Mouse (Mus musculus) heart, embryonic 16.5 days (tissue): ENCODE measurements around the gene Unc5cl. TPM values are rescaled to one million over a fixed set of nuclear protein-coding genes. Genes with fewer than 3 reads are reported as not detected.

Experiments
- ATAC-seq: fragments of 200-750 bp; cut with Nextera tagmentation; replicated peaks from 2 replicates; pipeline ENCODE4 v1.8.0; 2017; ENCODE audit warnings: moderate number of reproducible peaks; ENCODE audit not compliant: insufficient read depth, low FRiP score; ENCODE audit errors: extremely low read depth
- H3K27ac ChIP-seq: fragments of 300-500 bp; sonication (generic); 2 replicates; pipeline ENCODE4 v1.5.1; 2014; ENCODE audit warnings: mild to moderate bottlenecking, low read length, control low read depth, moderate library complexity
- H3K27me3 ChIP-seq: fragments of 300-500 bp; sonication (generic); 2 replicates; pipeline ENCODE4 v1.6.1; 2014; ENCODE audit warnings: low read length, mixed read lengths; ENCODE audit not compliant: control insufficient read depth, insufficient read depth
- H3K36me3 ChIP-seq: fragments of 300-500 bp; sonication (generic); 2 replicates; pipeline ENCODE4 v1.6.1; 2014; ENCODE audit not compliant: control insufficient read depth, insufficient read depth
- H3K4me1 ChIP-seq: fragments of 300-500 bp; sonication (generic); 2 replicates; pipeline ENCODE4 v1.6.1; 2014; ENCODE audit warnings: low read length, mixed read lengths; ENCODE audit not compliant: control insufficient read depth, insufficient read depth
- H3K4me2 ChIP-seq: fragments of 300-500 bp; sonication (generic); 2 replicates; pipeline ENCODE4 v1.6.1; 2014; ENCODE audit warnings: low read depth, mild to moderate bottlenecking, control low read depth, low read length
- H3K4me3 ChIP-seq: fragments of 300-500 bp; sonication (generic); 2 replicates; pipeline ENCODE4 v1.5.1; 2014; ENCODE audit warnings: mild to moderate bottlenecking, control low read depth, low read length
- H3K9ac ChIP-seq: fragments of 300-500 bp; sonication (generic); 2 replicates; pipeline ENCODE4 v1.6.1; 2014; ENCODE audit warnings: low read length, control low read depth
- H3K9me3 ChIP-seq: fragments of 300-500 bp; sonication (generic); replicated peaks from 2 replicates; pipeline ENCODE4 v1.6.1; 2016; ENCODE audit warnings: low read length; ENCODE audit not compliant: control insufficient read depth
- WGBS: fragments of 180-500 bp; shearing (Covaris S2); extraction: QIAGEN DNeasy Blood & Tissue Kit; methylation state at CpG from one replicate; pipeline ENCODE4 v1.1.7; 2014; 5-methylcytosine and 5-hydroxymethylcytosine counted together
- polyA plus RNA-seq: library from polyadenylated mRNA; unstranded; fragments of >200 nt; fragmentation: Nextera tagmentation; extraction: Ambion mirVana; gene quantifications from 2 replicates; pipeline ENCODE4 v1.2.1, GENCODE M21; 2015

The Unc5cl gene
- polyA plus RNA-seq, 1 experiment from 2014 or later = 2.0 TPM

- ATAC-seq = no peak
- no peaks in the 10 kb centered on the region for H3K36me3 ChIP-seq
- WGBS = 79% methylated on average over 10 of the region's 10 CpGs
Observed at GRCm38 (mm10) chr17:48479952-48480351, 25.3 kb downstream of the Unc5cl start.

GRCm38 (mm10) chr17:48483764-48484163 lies 29.1 kb downstream of the Unc5cl start:
- H3K9ac ChIP-seq = no peak overlapping the region
- WGBS = 69% methylated on average over 5 of the region's 5 CpGs
- ATAC-seq = no peak

More at GRCm38 (mm10) chr17:48479952-48480351, 25.3 kb downstream of the Unc5cl start:
- Histone ChIP-seq H3K9me3 (no peaks in the 10 kb centered on the region), H3K27ac (no peak overlapping the region), H3K9ac (no peak overlapping the region), H3K27me3 (no peaks in the 10 kb centered on the region), H3K4me3 (no peak overlapping the region), H3K4me1 (no peaks in the 10 kb centered on the region), H3K4me2 (no peak overlapping the region)

GRCm38 (mm10) chr17:48484191-48484590 lies 29.5 kb downstream of the Unc5cl start:
- ATAC-seq = no peak
- H3K9ac ChIP-seq = no peak overlapping the region
- WGBS = 76% methylated on average over 5 of the region's 5 CpGs
- H3K27me3 ChIP-seq = no peaks in the 10 kb centered on the region
- no peak overlapping the region for H3K4me3 ChIP-seq
- no peaks in the 10 kb centered on the region for H3K9me3 ChIP-seq
- no peak overlapping the region for H3K27ac ChIP-seq
- no peaks in the 10 kb centered on the region for H3K4me1 ChIP-seq
- H3K4me2 ChIP-seq = no peak overlapping the region
- no peaks in the 10 kb centered on the region for H3K36me3 ChIP-seq

More at GRCm38 (mm10) chr17:48483764-48484163, 29.1 kb downstream of the Unc5cl start:
- Histone ChIP-seq H3K36me3 (no peaks in the 10 kb centered on the region), H3K4me3 (no peak overlapping the region), H3K27me3 (no peaks in the 10 kb centered on the region), H3K4me1 (no peaks in the 10 kb centered on the region), H3K9me3 (no peaks in the 10 kb centered on the region), H3K4me2 (no peak overlapping the region), H3K27ac (no peak overlapping the region)

GRCm38 (mm10) chr17:48489466-48489865 lies 34.8 kb downstream of the Unc5cl start:
- WGBS = 87% methylated on average over 3 of the region's 3 CpGs
- no peak for ATAC-seq
- no peak overlapping the region for H3K4me3 ChIP-seq

GRCm38 (mm10) chr17:48492621-48493020 lies 37.9 kb downstream of the Unc5cl start:
- no peaks in the 10 kb centered on the region for H3K36me3 ChIP-seq
- H3K9me3 ChIP-seq = no peaks in the 10 kb centered on the region
- 92% methylated on average over 8 of the region's 8 CpGs for WGBS
- H3K27me3 ChIP-seq = no peaks in the 10 kb centered on the region
- no peak overlapping the region for H3K27ac ChIP-seq
- no peak for ATAC-seq
- no peak overlapping the region for H3K9ac ChIP-seq
- no peak overlapping the region for H3K4me3 ChIP-seq
- no peaks in the 10 kb centered on the region for H3K4me1 ChIP-seq
- H3K4me2 ChIP-seq = no peak overlapping the region

More at GRCm38 (mm10) chr17:48489466-48489865, 34.8 kb downstream of the Unc5cl start:
- H3K9ac ChIP-seq = no peak overlapping the region
- H3K36me3 ChIP-seq = no peaks in the 10 kb centered on the region
- no peak overlapping the region for H3K27ac ChIP-seq
- H3K9me3 ChIP-seq = no peaks in the 10 kb centered on the region
- no peak overlapping the region for H3K4me2 ChIP-seq
- no peaks in the 10 kb centered on the region for H3K4me1 ChIP-seq
- no peaks in the 10 kb centered on the region for H3K27me3 ChIP-seq

GRCm38 (mm10) chr17:48493582-48493981 lies 38.9 kb downstream of the Unc5cl start:
- WGBS = 63% methylated on average over 7 of the region's 7 CpGs
- H3K4me3 ChIP-seq = no peak overlapping the region
- no peak for ATAC-seq
- no peak overlapping the region for H3K27ac ChIP-seq
- H3K9ac ChIP-seq = no peak overlapping the region
- no peaks in the 10 kb centered on the region for H3K4me1 ChIP-seq
- H3K4me2 ChIP-seq = no peak overlapping the region
- no peaks in the 10 kb centered on the region for H3K27me3 ChIP-seq
- no peaks in the 10 kb centered on the region for H3K36me3 ChIP-seq
- no peaks in the 10 kb centered on the region for H3K9me3 ChIP-seq

GRCm38 (mm10) chr17:48493986-48494385 lies 39.3 kb downstream of the Unc5cl start:
- no peaks in the 10 kb centered on the region for H3K4me1 ChIP-seq
- H3K4me2 ChIP-seq = no peak overlapping the region
- H3K4me3 ChIP-seq = no peak overlapping the region
- H3K9ac ChIP-seq = no peak overlapping the region
- ATAC-seq = no peak
- no peak overlapping the region for H3K27ac ChIP-seq
- H3K9me3 ChIP-seq = no peaks in the 10 kb centered on the region
- H3K27me3 ChIP-seq = no peaks in the 10 kb centered on the region
- WGBS = 66% methylated on average over 8 of the region's 8 CpGs
- no peaks in the 10 kb centered on the region for H3K36me3 ChIP-seq

- Histone ChIP-seq H3K27me3 (no peaks in the 10 kb centered on the region), H3K4me1 (no peaks in the 10 kb centered on the region), H3K9me3 (no peaks in the 10 kb centered on the region), H3K27ac (no peak overlapping the region), H3K36me3 (no peaks in the 10 kb centered on the region), H3K4me3 (no peak overlapping the region), H3K4me2 (no peak overlapping the region), H3K9ac (no peak overlapping the region)
- no peak for ATAC-seq
- WGBS = 68% methylated on average over 3 of the region's 3 CpGs
Observed at GRCm38 (mm10) chr17:48497986-48498385, 43.3 kb downstream of the Unc5cl start.

- H3K27ac ChIP-seq = no peak overlapping the region
- 69% methylated on average over 7 of the region's 7 CpGs for WGBS
- no peaks in the 10 kb centered on the region for H3K36me3 ChIP-seq
- no peak for ATAC-seq
- no peak overlapping the region for H3K9ac ChIP-seq
- no peaks in the 10 kb centered on the region for H3K9me3 ChIP-seq
- no peaks in the 10 kb centered on the region for H3K4me1 ChIP-seq
- H3K4me2 ChIP-seq = no peak overlapping the region
- H3K4me3 ChIP-seq = no peak overlapping the region
- no peaks in the 10 kb centered on the region for H3K27me3 ChIP-seq
Observed at GRCm38 (mm10) chr17:48500846-48501445, 46.2 kb downstream of the Unc5cl start.
